Mouse (Mus musculus) ES-E14 (cell line): ENCODE data around the gene Atpaf2.

ENCODE experiments used
- HCFC1 ChIP-seq: IDR thresholded peaks from 2 replicates; pipeline ENCODE4 v1.6.1; 2012; ENCODE audit warnings: low read length, inconsistent platforms, borderline replicate concordance; ENCODE audit not compliant: insufficient read depth
- ZC3H11A ChIP-seq: IDR thresholded peaks from 2 replicates; pipeline ENCODE4 v1.6.1; 2012; ENCODE audit warnings: low read depth, mild to moderate bottlenecking, inconsistent platforms, low read length, borderline replicate concordance

DNA sequence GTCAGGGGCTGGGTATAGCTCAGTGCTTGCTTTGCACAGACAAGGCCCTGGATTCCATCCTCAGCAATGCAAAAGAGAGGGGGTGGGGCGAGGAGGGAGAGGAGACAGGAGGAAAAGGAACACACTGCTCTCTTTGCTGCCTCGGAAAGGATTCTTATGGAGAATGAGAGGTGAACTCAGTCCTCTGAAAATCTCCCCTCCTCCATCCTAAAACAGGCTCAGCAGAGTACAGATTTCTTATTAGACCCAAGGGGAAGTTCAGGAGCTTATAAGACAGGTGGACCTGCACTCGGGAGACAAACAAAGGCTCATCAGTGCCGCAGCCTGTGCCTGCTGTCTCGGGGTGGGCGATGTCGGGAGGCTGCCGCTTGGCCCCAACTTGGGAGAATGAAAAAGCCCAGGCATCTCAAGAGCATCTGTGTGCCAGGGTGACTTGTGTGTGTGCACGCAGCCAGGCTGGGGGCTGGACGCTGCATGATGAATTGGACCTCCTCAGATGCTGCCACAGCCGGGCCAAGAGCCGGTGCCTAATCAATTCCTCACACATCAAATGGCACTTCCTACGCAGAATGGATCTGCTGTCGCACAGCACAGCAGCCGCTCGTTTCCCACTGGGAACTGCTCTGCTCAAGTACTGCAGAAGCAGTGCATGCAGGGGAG lies 33.4 kb downstream of the Atpaf2 start:
- TF ChIP-seq HCFC1, result no peak
- TF ChIP-seq ZC3H11A, result no peak
